Mouse (Mus musculus) thymus, adult 18-20 months (tissue): ENCODE results near the gene Reep6.

ENCODE experiments used
- DNase-seq, 2 experiments: peaks; one replicate each; pipeline ENCODE4 v3.0.0; 2022; ENCODE audit warnings: mixed read lengths in 2 of 2

Gene Reep6

GRCm38 (mm10) chr10:80329273-80330081, at the start of gene Reep6, which contains the start of gene Pcsk4:
Reep6 (plus strand) TSS chr10:80329953.
Pcsk4 (minus strand) TSS chr10:80329498.
- DNase-seq: peak; percentile 68 to 75

- DNase-seq: no peak
These were observed 48.4 kb upstream of the Reep6 start for GRCm38 (mm10) chr10:80281304-80281703.

GRCm38 (mm10) chr10:80281921-80282371, 47.8 kb upstream of the Reep6 start:
- DNase-seq: no peak

- DNase-seq: no peak
These were observed 47.0 kb upstream of the Reep6 start for GRCm38 (mm10) chr10:80282481-80283441.

GRCm38 (mm10) chr10:80285222-80286070, 44.3 kb upstream of the Reep6 start:
- DNase-seq: no peak

- no peak for DNase-seq
These were observed 41.7 kb upstream of the Reep6 start for GRCm38 (mm10) chr10:80288097-80288496.

GRCm38 (mm10) chr10:80288657-80289056, 41.1 kb upstream of the Reep6 start:
- DNase-seq: no peak

GRCm38 (mm10) chr10:80292251-80293146, 37.3 kb upstream of the Reep6 start, which contains the start of gene Rps15:
Rps15 (plus strand) TSS chr10:80292453.
- peak; percentile 88 to 89 for DNase-seq

- no peak for DNase-seq
These were observed 36.4 kb upstream of the Reep6 start for GRCm38 (mm10) chr10:80293325-80293724.

- no peak for DNase-seq
These were observed 35.4 kb upstream of the Reep6 start for GRCm38 (mm10) chr10:80294311-80294710.

GRCm38 (mm10) chr10:80294788-80295303, 34.9 kb upstream of the Reep6 start:
- no peak for DNase-seq

GRCm38 (mm10) chr10:80295618-80296425, 33.9 kb upstream of the Reep6 start, which contains the start of gene Apc2:
Apc2 (plus strand) TSS chr10:80295977.
- peak; percentile 37 to 47 for DNase-seq

- no peak for DNase-seq
These were observed 32.9 kb upstream of the Reep6 start for GRCm38 (mm10) chr10:80296824-80297223.

- DNase-seq: no peak
These were observed 32.1 kb upstream of the Reep6 start for GRCm38 (mm10) chr10:80297526-80298133.

- DNase-seq: no peak
These were observed 31.0 kb upstream of the Reep6 start for GRCm38 (mm10) chr10:80298571-80299281.

- DNase-seq: no peak
These were observed 30.5 kb upstream of the Reep6 start for GRCm38 (mm10) chr10:80299301-80299700.

GRCm38 (mm10) chr10:80299824-80300223, 29.9 kb upstream of the Reep6 start:
- no peak for DNase-seq

- DNase-seq: no peak
These were observed 29.0 kb upstream of the Reep6 start for GRCm38 (mm10) chr10:80300672-80301181.
